Mouse (Mus musculus) MEL (cell line): ENCODE data around the gene Itgb8. TPM values are rescaled to one million over a fixed set of nuclear protein-coding genes. Genes with fewer than 3 reads are reported as not detected.

Source experiments
- DNase-seq: peaks from one replicate; pipeline ENCODE4 v3.0.0; 2011; ENCODE audit warnings: low read depth, low spot score
- H3K27ac ChIP-seq: 2 replicates; pipeline ENCODE4 v1.5.1; 2012; ENCODE audit warnings: low read depth, mild to moderate bottlenecking, control low read depth, low read length, moderate library complexity; ENCODE audit not compliant: control insufficient read depth
- H3K27me3 ChIP-seq, 2 experiments: fragments of 150-350 bp in 1 of 2; sonication (generic) in 1 of 2; 2 replicates each; pipeline ENCODE4 v1.6.1; 2012; ENCODE audit warnings: low read length in 2 of 2, mild to moderate bottlenecking in 2 of 2, improper control_type of control experiment in 1 of 2, moderate library complexity in 1 of 2; ENCODE audit not compliant: insufficient read depth in 2 of 2, control insufficient read depth in 1 of 2
- H3K36me3 ChIP-seq, 2 experiments: 2 replicates each; pipeline ENCODE4 v1.6.1; 2012 to 2014; ENCODE audit warnings: low read length in 2 of 2, improper control_type of control experiment in 1 of 2, inconsistent platforms in 1 of 2, mild to moderate bottlenecking in 1 of 2; ENCODE audit not compliant: insufficient read depth in 2 of 2, control insufficient read depth in 1 of 2
- H3K4me1 ChIP-seq, 2 experiments: fragments of 150-350 bp in 1 of 2; sonication (generic) in 1 of 2; 2 replicates each; pipeline ENCODE4 v1.6.1; 2012; ENCODE audit warnings: low read length in 2 of 2, improper control_type of control experiment in 1 of 2, mild to moderate bottlenecking in 1 of 2; ENCODE audit not compliant: insufficient read depth in 2 of 2, control insufficient read depth in 1 of 2
- H3K4me3 ChIP-seq, 2 experiments: fragments of 150-350 bp in 1 of 2; sonication (generic) in 1 of 2; 2 replicates each; pipeline ENCODE4 v1.5.1; 2012; ENCODE audit warnings: low read depth in 2 of 2, low read length in 2 of 2, mild to moderate bottlenecking in 2 of 2, moderate library complexity in 2 of 2, control low read depth in 1 of 2, improper control_type of control experiment in 1 of 2; ENCODE audit not compliant: control insufficient read depth in 1 of 2, insufficient read depth in 1 of 2
- H3K79me2 ChIP-seq: 2 replicates; pipeline ENCODE4 v1.6.1; 2012; ENCODE audit warnings: mild to moderate bottlenecking, low read length, moderate library complexity; ENCODE audit not compliant: control insufficient read depth, poor library complexity, insufficient read depth
- H3K9ac ChIP-seq: 2 replicates; pipeline ENCODE4 v1.6.1; 2012; ENCODE audit warnings: low read depth, mild to moderate bottlenecking, control low read depth, low read length, moderate library complexity; ENCODE audit not compliant: control insufficient read depth, poor library complexity, severe bottlenecking
- H3K9me3 ChIP-seq: fragments of 150-350 bp; sonication (generic); replicated peaks from 2 replicates; pipeline ENCODE4 v1.6.1; 2012; ENCODE audit warnings: mild to moderate bottlenecking, low read length, improper control_type of control experiment, moderate library complexity; ENCODE audit not compliant: insufficient read depth
- CHD1 ChIP-seq: IDR thresholded peaks from 2 replicates; pipeline ENCODE4 v1.6.1; 2012; ENCODE audit warnings: low read depth, mild to moderate bottlenecking, inconsistent platforms, low read length, improper control_type of control experiment
- CTCF ChIP-seq, 3 experiments: IDR thresholded peaks in 2 of 3; conservative IDR thresholded peaks in 1 of 3; 2 replicates each; pipeline ENCODE4 v1.5.1; 2011 to 2012; ENCODE audit warnings: low read length in 3 of 3, low read depth in 2 of 3, mild to moderate bottlenecking in 2 of 3, improper control_type of control experiment in 1 of 3, inconsistent platforms in 1 of 3, mixed read lengths in 1 of 3, moderate library complexity in 1 of 3; ENCODE audit not compliant: control insufficient read depth in 1 of 3, insufficient read depth in 1 of 3, poor library complexity in 1 of 3, severe bottlenecking in 1 of 3
- E2F4 ChIP-seq: IDR thresholded peaks from 2 replicates; pipeline ENCODE4 v1.6.1; 2011; ENCODE audit warnings: low read depth, low read length, improper control_type of control experiment, borderline replicate concordance
- ELF1 ChIP-seq: IDR thresholded peaks from 2 replicates; pipeline ENCODE4 v1.6.1; 2014; ENCODE audit warnings: low read depth, mild to moderate bottlenecking, inconsistent platforms, low read length, improper control_type of control experiment, moderate library complexity
- ETS1 ChIP-seq: IDR thresholded peaks from 2 replicates; pipeline ENCODE4 v1.6.1; 2012; ENCODE audit warnings: low read depth, mild to moderate bottlenecking, inconsistent platforms, low read length, improper control_type of control experiment, moderate library complexity
- GATA1 ChIP-seq: IDR thresholded peaks from 2 replicates; pipeline ENCODE4 v1.6.1; 2011; ENCODE audit warnings: low read depth, low read length, improper control_type of control experiment
- MAX ChIP-seq: IDR thresholded peaks from 2 replicates; pipeline ENCODE4 v1.6.1; 2011; ENCODE audit warnings: low read length, improper control_type of control experiment
- MAZ ChIP-seq: IDR thresholded peaks from 2 replicates; pipeline ENCODE4 v1.6.1; 2012; ENCODE audit warnings: low read depth, mild to moderate bottlenecking, inconsistent platforms, low read length, improper control_type of control experiment
- POLR2AphosphoS2 ChIP-seq: IDR thresholded peaks from 2 replicates; pipeline ENCODE4 v1.6.1; 2011; ENCODE audit warnings: low read length, improper control_type of control experiment
- POLR2AphosphoS5 ChIP-seq: IDR thresholded peaks from 2 replicates; pipeline ENCODE4 v1.6.1; 2012; ENCODE audit warnings: low read depth, borderline replicate concordance, mild to moderate bottlenecking, inconsistent platforms, low read length, moderate library complexity, mixed read lengths
- SIN3A ChIP-seq: IDR thresholded peaks from 2 replicates; pipeline ENCODE4 v1.6.1; 2012; ENCODE audit warnings: low read length, improper control_type of control experiment, inconsistent platforms
- SMC3 ChIP-seq: IDR thresholded peaks from 2 replicates; pipeline ENCODE4 v1.6.1; 2011; ENCODE audit warnings: low read depth, low read length, improper control_type of control experiment
- TBP ChIP-seq: IDR thresholded peaks from 2 replicates; pipeline ENCODE4 v1.8.0; 2011; ENCODE audit warnings: low read depth, low read length, improper control_type of control experiment
- UBTF ChIP-seq: IDR thresholded peaks from 2 replicates; pipeline ENCODE4 v1.6.1; 2012; ENCODE audit warnings: low read depth, mild to moderate bottlenecking, inconsistent platforms, low read length, improper control_type of control experiment, moderate library complexity, borderline replicate concordance; ENCODE audit not compliant: insufficient read depth
- USF1 ChIP-seq: IDR thresholded peaks from 2 replicates; pipeline ENCODE4 v1.6.1; 2014; ENCODE audit warnings: low read depth, mild to moderate bottlenecking, inconsistent platforms, low read length, improper control_type of control experiment, moderate library complexity
- USF2 ChIP-seq, 2 experiments: IDR thresholded peaks; 2 replicates each; pipeline ENCODE4 v1.6.1; 2011 to 2012; ENCODE audit warnings: improper control_type of control experiment in 2 of 2, low read length in 2 of 2, borderline replicate concordance in 1 of 2, inconsistent platforms in 1 of 2, low read depth in 1 of 2, mild to moderate bottlenecking in 1 of 2; ENCODE audit not compliant: insufficient read depth in 1 of 2
- ZC3H11A ChIP-seq: IDR thresholded peaks from 2 replicates; pipeline ENCODE4 v1.6.1; 2012; ENCODE audit warnings: low read depth, mild to moderate bottlenecking, inconsistent platforms, low read length, improper control_type of control experiment
- ZKSCAN1 ChIP-seq: IDR thresholded peaks from 2 replicates; pipeline ENCODE4 v1.6.1; 2012; ENCODE audit warnings: low read depth, mild to moderate bottlenecking, inconsistent platforms, low read length, improper control_type of control experiment, moderate library complexity
- ZMIZ1 ChIP-seq: IDR thresholded peaks from 2 replicates; pipeline ENCODE4 v1.6.1; 2012; ENCODE audit warnings: low read depth, mild to moderate bottlenecking, inconsistent platforms, low read length, improper control_type of control experiment, moderate library complexity
- ZNF384 ChIP-seq: IDR thresholded peaks from 2 replicates; pipeline ENCODE4 v1.6.1; 2012; ENCODE audit warnings: low read depth, mild to moderate bottlenecking, inconsistent platforms, low read length, improper control_type of control experiment
- polyA plus RNA-seq, 2 experiments: library from polyadenylated mRNA; stranded (reverse) in 1 of 2; unstranded in 1 of 2; fragments of >175 nt in 1 of 2; fragments of >200 nt in 1 of 2; gene quantifications; 2 replicates each; pipeline versions ENCODE4 v1.2.1 to v1.2.4; 2012; ENCODE audit warnings: low replicate concordance in 2 of 2, low read depth in 1 of 2; ENCODE audit not compliant: insufficient read length in 2 of 2, insufficient read depth in 1 of 2, missing spikeins in 1 of 2
- total RNA-seq: library from RNA; depleted of rRNA; stranded (reverse); fragments of 300-350 nt; gene quantifications from 2 replicates; pipeline ENCODE4 v1.2.3, GENCODE M21; 2012

Itgb8 gene
- total and polyA plus RNA-seq, 3 experiments, result not detected

DNA sequence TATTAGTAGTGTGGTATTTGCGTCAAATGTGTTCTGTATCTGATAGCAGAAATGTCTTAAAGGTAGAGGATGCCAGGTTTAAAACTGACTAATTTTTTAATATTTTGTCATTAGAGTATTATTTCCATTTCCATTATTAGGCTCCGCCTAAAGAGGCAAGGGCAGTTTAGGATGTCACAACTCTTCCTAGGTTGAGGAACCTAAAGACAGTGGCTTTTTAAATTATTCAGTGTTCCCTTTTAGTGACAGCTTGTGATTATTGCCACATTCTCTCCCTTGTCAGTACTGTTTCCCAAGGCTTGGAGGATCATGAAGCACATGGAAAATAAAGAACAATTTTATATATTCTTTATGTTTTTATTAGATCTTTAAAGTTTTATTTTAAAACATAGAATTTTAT is 80.9 kb downstream of the Itgb8 start:
- no peaks in the 10 kb centered on the region; a peak in 1 of 4 replicates for H3K27me3 ChIP-seq
- TF ChIP-seq CTCF (IDR thresholded peaks at IDR 0.05 in 2 of 3, conservative IDR thresholded peaks at IDR 0.05 in 1 of 3; ENCODE audit: control insufficient read depth in 1 of 3, insufficient read depth in 1 of 3, low read depth in 2 of 3, low read length in 3 of 3, poor library complexity in 1 of 3, severe bottlenecking in 1 of 3) (no peak), CHD1 (no peak), MAZ (no peak), E2F4 (no peak), SIN3A (no peak), MAX (no peak), ZKSCAN1 (no peak), ZNF384 (no peak), ELF1 (no peak), POLR2AphosphoS5 (no peak), USF1 (no peak), SMC3 (no peak), ETS1 (no peak), UBTF (no peak), ZMIZ1 (no peak)
- H3K79me2 ChIP-seq, result no peaks in the 10 kb centered on the region
- no peaks in the 10 kb centered on the region for H3K36me3 ChIP-seq
- peak overlapping the region in 1 of 2 experiments; percentile 79; a peak in 2 of 4 replicates for H3K4me3 ChIP-seq
- no peaks in the 10 kb centered on the region for H3K9me3 ChIP-seq
- no peak overlapping the region for H3K9ac ChIP-seq
- H3K4me1 ChIP-seq, result no peaks in the 10 kb centered on the region
- DNase-seq, result peak; percentile 3
- no peak overlapping the region for H3K27ac ChIP-seq

DNA sequence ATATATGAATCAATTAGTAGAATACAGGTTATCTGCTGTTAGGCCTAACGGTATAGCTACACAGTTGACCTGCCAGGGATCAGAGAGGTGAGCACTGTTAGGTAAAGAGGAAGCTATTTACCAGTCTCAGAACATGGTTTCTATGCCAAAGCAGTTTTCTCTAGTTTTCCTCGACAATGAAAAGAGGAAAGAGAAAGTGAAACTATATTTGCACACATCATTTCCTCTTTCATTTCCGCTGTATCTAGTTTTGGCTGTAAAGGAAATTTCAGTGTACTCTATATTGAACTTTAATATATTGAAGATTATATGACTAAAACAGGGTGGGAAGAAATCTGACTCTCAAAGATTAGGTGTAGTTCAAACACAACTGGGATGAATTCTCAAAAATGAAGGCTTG is 81.5 kb downstream of the Itgb8 start:
- Histone ChIP-seq H3K9ac (peak overlapping the region; percentile 45; the same call in 1 of the 2 replicates), H3K4me1 (no peaks in the 10 kb centered on the region), H3K27ac (no peak overlapping the region; the same call in 1 of the 2 replicates), H3K79me2 (no peaks in the 10 kb centered on the region), H3K27me3 (no peaks in the 10 kb centered on the region), H3K36me3 (no peaks in the 10 kb centered on the region), H3K9me3 (no peaks in the 10 kb centered on the region), H3K4me3 (peak overlapping the region; percentile 29 to 79; a peak in 3 of 4 replicates)
- DNase-seq, result peak; percentile 30
- no peak for TF ChIP-seq POLR2AphosphoS2
- no peak for TF ChIP-seq USF1
- TF ChIP-seq ZC3H11A, result no peak
- peak; percentile 50; the same call in 1 of the 2 replicates for TF ChIP-seq ETS1
- no peak for TF ChIP-seq TBP
- no peak for TF ChIP-seq GATA1
- TF ChIP-seq SIN3A, result 0 out of 2 replicates have a peak, but pooled peaks have one; percentile 21
- no peak for TF ChIP-seq USF2 (IDR thresholded peaks at IDR 0.05; ENCODE audit: borderline replicate concordance in 1 of 2, insufficient read depth in 1 of 2, low read depth in 1 of 2, low read length in 2 of 2)
- TF ChIP-seq ZNF384, result no peak
- no peak for TF ChIP-seq CTCF (IDR thresholded peaks at IDR 0.05 in 2 of 3, conservative IDR thresholded peaks at IDR 0.05 in 1 of 3; ENCODE audit: control insufficient read depth in 1 of 3, insufficient read depth in 1 of 3, low read depth in 2 of 3, low read length in 3 of 3, poor library complexity in 1 of 3, severe bottlenecking in 1 of 3)
- TF ChIP-seq, all 39 proteins: peak for 2
